Mouse (Mus musculus): ENCODE results near the gene Btg1-ps2.
"Not testable (repeated sequence)": the region's sequence is repeated elsewhere in the genome, so short reads cannot be mapped to it uniquely, and the experiment has no call there.

The Btg1-ps2 gene

GRCm38 (mm10) chrX:38043014-38043413, at the start of gene Btg1-ps2:
Gene Btg1-ps2, minus strand, starts transcription at chrX:38043114.
- DNase-seq: not testable (repeated sequence)

- DNase-seq: no peak
Observed at GRCm38 (mm10) chrX:38085041-38085440, 42.1 kb upstream of the Btg1-ps2 start, which contains the start of gene Rhox11. Gene Rhox11, minus strand, starts transcription at chrX:38085141.

GRCm38 (mm10) chrX:38084226-38084625, 41.3 kb upstream of the Btg1-ps2 start:
- peak; percentile 19 for DNase-seq

GRCm38 (mm10) chrX:38066175-38066574, 23.3 kb upstream of the Btg1-ps2 start, which contains the start of gene Rhox10:
Gene Rhox10, plus strand, starts transcription at chrX:38066475.
- DNase-seq: no peak

- DNase-seq: peak; percentile 4
Observed at GRCm38 (mm10) chrX:38061544-38061943, 18.6 kb upstream of the Btg1-ps2 start.

- no peak for DNase-seq
Observed at GRCm38 (mm10) chrX:38039666-38040065, 3.2 kb downstream of the Btg1-ps2 start.

GRCm38 (mm10) chrX:38033841-38034240, 9.1 kb downstream of the Btg1-ps2 start:
- no peak for DNase-seq

- DNase-seq: not testable (repeated sequence)
Observed at GRCm38 (mm10) chrX:38018597-38018996, 24.3 kb downstream of the Btg1-ps2 start, which contains the start of gene Btg1-ps1. Gene Btg1-ps1, minus strand, starts transcription at chrX:38018815.

- DNase-seq: no peak
Observed at GRCm38 (mm10) chrX:38008756-38009155, 34.2 kb downstream of the Btg1-ps2 start.
